Mouse (Mus musculus): Measurements from ENCODE around the gene Ppp1r10. TPM values are rescaled to one million over a fixed set of nuclear protein-coding genes. Genes with fewer than 3 reads are reported as not detected.

Gene Ppp1r10
- polyA plus RNA-seq (2012; rRNA removed) = 39.6 TPM in 2 replicates

GRCm38 (mm10) chr17:35916297-35917142 lies at the start of gene Ppp1r10, which contains the start of gene Mrps18b:
Gene Ppp1r10, plus strand, starts transcription at chr17:35916434.
Gene Mrps18b, minus strand, starts transcription at chr17:35916389.
- H3K4me1 ChIP-seq (ENCODE audit: control insufficient read depth, insufficient read depth, low read length) = peaks cover 8% of the 10 kb centered on the region; the same call in 1 of the 2 replicates
- peak within 1 kb of the TSS; percentile 90 for H3K27ac ChIP-seq (ENCODE audit: insufficient read depth, low read length)
- TF ChIP-seq POLR2A (IDR thresholded peaks at IDR 0.05; ENCODE audit: extremely low read depth, insufficient read depth, low read length) = peak; percentile 98
- TF ChIP-seq CTCF (IDR thresholded peaks at IDR 0.05; ENCODE audit: extremely low read depth, insufficient read depth, low read length) = peak; percentile 36; the same call in 1 of the 2 replicates
- peak within 1 kb of the TSS; percentile 57 for H3K4me3 ChIP-seq (ENCODE audit: insufficient read depth, low read length)

GRCm38 (mm10) chr17:35866911-35867890 lies 49.0 kb upstream of the Ppp1r10 start:
- Histone ChIP-seq H3K27ac (ENCODE audit: insufficient read depth, low read length) (peak overlapping the region; percentile 90), H3K4me1 (ENCODE audit: control insufficient read depth, insufficient read depth, low read length) (peaks cover 3% of the 10 kb centered on the region; the same call in 1 of the 2 replicates), H3K4me3 (ENCODE audit: insufficient read depth, low read length) (peak overlapping the region; percentile 77)
- TF ChIP-seq CTCF (IDR thresholded peaks at IDR 0.05; ENCODE audit: extremely low read depth, insufficient read depth, low read length) = no peak
- TF ChIP-seq POLR2A (IDR thresholded peaks at IDR 0.05; ENCODE audit: extremely low read depth, insufficient read depth, low read length) = no peak

- no peak for TF ChIP-seq POLR2A (IDR thresholded peaks at IDR 0.05; ENCODE audit: extremely low read depth, insufficient read depth, low read length)
- no peak for TF ChIP-seq CTCF (IDR thresholded peaks at IDR 0.05; ENCODE audit: extremely low read depth, insufficient read depth, low read length)
- peak overlapping the region; percentile 75 for H3K27ac ChIP-seq (ENCODE audit: insufficient read depth, low read length)
Observed at GRCm38 (mm10) chr17:35868165-35868820, 47.9 kb upstream of the Ppp1r10 start.

GRCm38 (mm10) chr17:35868961-35869345 lies 47.3 kb upstream of the Ppp1r10 start:
- peaks cover 3% of the 10 kb centered on the region; the same call in 1 of the 2 replicates for H3K4me1 ChIP-seq (ENCODE audit: control insufficient read depth, insufficient read depth, low read length)

More at GRCm38 (mm10) chr17:35868165-35868820, 47.9 kb upstream of the Ppp1r10 start:
- H3K4me1 ChIP-seq (ENCODE audit: control insufficient read depth, insufficient read depth, low read length) = peaks cover 3% of the 10 kb centered on the region; the same call in 1 of the 2 replicates
- peak overlapping the region; percentile 49 for H3K4me3 ChIP-seq (ENCODE audit: insufficient read depth, low read length)

GRCm38 (mm10) chr17:35869346-35870067 lies 46.7 kb upstream of the Ppp1r10 start:
- peak overlapping the region; percentile 75 for H3K27ac ChIP-seq (ENCODE audit: insufficient read depth, low read length)
- H3K4me1 ChIP-seq (ENCODE audit: control insufficient read depth, insufficient read depth, low read length) = peaks cover 3% of the 10 kb centered on the region; the same call in 1 of the 2 replicates
- H3K4me3 ChIP-seq (ENCODE audit: insufficient read depth, low read length) = peak overlapping the region; percentile 49
- TF ChIP-seq POLR2A (IDR thresholded peaks at IDR 0.05; ENCODE audit: extremely low read depth, insufficient read depth, low read length) (no peak), CTCF (IDR thresholded peaks at IDR 0.05; ENCODE audit: extremely low read depth, insufficient read depth, low read length) (no peak)

More at GRCm38 (mm10) chr17:35868961-35869345, 47.3 kb upstream of the Ppp1r10 start:
- Histone ChIP-seq H3K27ac (ENCODE audit: insufficient read depth, low read length) (peak overlapping the region; percentile 75), H3K4me3 (ENCODE audit: insufficient read depth, low read length) (peak overlapping the region; percentile 49)
- TF ChIP-seq POLR2A (IDR thresholded peaks at IDR 0.05; ENCODE audit: extremely low read depth, insufficient read depth, low read length) (no peak), CTCF (IDR thresholded peaks at IDR 0.05; ENCODE audit: extremely low read depth, insufficient read depth, low read length) (no peak)

- no peak for TF ChIP-seq POLR2A (IDR thresholded peaks at IDR 0.05; ENCODE audit: extremely low read depth, insufficient read depth, low read length)
- no peak for TF ChIP-seq CTCF (IDR thresholded peaks at IDR 0.05; ENCODE audit: extremely low read depth, insufficient read depth, low read length)
- Histone ChIP-seq H3K4me3 (ENCODE audit: insufficient read depth, low read length) (0 out of 2 replicates have a peak overlapping the region, but pooled peaks have one; percentile 49), H3K27ac (ENCODE audit: insufficient read depth, low read length) (peak overlapping the region; percentile 72), H3K4me1 (ENCODE audit: control insufficient read depth, insufficient read depth, low read length) (peaks cover 3% of the 10 kb centered on the region; the same call in 1 of the 2 replicates)
Observed at GRCm38 (mm10) chr17:35870151-35870883, 45.9 kb upstream of the Ppp1r10 start.

- Histone ChIP-seq H3K4me1 (ENCODE audit: control insufficient read depth, insufficient read depth, low read length) (peaks cover 2% of the 10 kb centered on the region; the same call in 1 of the 2 replicates), H3K27ac (ENCODE audit: insufficient read depth, low read length) (0 out of 2 replicates have a peak overlapping the region, but pooled peaks have one; percentile 12), H3K4me3 (ENCODE audit: insufficient read depth, low read length) (no peak overlapping the region)
- no peak for TF ChIP-seq POLR2A (IDR thresholded peaks at IDR 0.05; ENCODE audit: extremely low read depth, insufficient read depth, low read length)
- peak; percentile 20; the same call in 1 of the 2 replicates for TF ChIP-seq CTCF (IDR thresholded peaks at IDR 0.05; ENCODE audit: extremely low read depth, insufficient read depth, low read length)
Observed at GRCm38 (mm10) chr17:35870884-35871696, 45.1 kb upstream of the Ppp1r10 start.
